Mouse (Mus musculus) mature B cell (primary cell): ENCODE results near the gene Paqr6.

Experiments
- in situ Hi-C: fragments of 300-500 bp; cut with MboI; formaldehyde crosslinking; loops from 2 replicates; pipeline ENCODE4 v1.14.3; 2019

Gene Paqr6

DNA sequence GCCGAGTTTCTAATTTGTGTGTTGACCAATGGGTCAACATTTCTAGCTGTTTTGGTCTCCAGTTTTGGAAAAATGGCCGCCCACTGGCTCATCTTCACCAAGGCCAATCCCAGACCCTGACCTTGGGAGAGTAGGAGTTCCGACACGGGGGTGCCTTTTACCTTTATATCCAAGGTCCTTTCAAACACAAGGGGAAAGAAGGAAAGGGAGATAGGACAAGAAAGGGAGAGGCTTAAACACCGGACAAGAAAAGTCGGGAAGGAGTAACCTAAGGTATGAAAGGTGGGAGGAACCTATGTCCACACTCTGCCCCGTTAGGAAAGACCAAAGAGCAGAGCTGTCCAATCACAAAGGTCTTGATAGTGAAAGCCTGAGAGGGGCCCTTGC lies 46.3 kb downstream of the Paqr6 start:
- in situ Hi-C loops = no loop called here

DNA sequence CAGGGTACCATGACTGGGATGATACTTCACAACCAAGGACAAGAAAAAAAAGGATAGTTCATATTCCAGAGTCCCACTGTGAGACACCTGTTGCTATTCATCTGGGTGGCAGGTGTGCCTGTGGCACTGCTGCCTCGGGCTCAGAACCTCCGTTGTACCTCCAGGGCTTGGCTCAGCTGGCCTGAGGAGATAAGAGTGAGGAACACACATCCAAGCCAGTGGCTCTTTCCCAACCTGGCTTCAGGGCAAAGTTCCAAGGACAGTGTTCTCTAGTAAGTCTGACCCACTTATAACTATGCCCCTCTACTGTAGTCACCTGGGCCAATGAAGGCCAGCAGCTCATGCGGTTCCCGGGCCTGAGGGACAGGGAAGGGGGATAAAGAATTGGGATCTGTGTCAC lies 47.3 kb downstream of the Paqr6 start:
- in situ Hi-C loops = no loop called here

DNA sequence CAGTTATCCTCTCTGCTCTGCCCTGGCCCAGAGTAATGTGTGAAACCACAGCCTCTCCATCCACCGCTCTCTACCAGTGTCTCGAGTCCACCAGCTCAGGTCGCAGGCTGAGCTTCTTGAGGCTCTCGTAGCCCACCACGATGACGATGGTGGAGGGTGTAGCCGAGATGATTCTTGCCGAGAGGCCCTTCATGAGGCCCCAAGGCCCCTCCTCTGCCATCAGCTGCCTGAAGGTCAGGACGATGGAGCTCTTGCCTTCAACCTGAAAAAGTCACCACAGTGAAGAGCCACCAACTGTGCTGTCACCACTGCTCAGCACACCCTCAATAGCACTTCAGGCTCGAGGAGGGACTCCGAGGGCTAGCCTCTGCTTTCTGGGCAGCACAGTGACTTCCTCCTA lies 48.3 kb downstream of the Paqr6 start:
- in situ Hi-C loops = no loop called here

DNA sequence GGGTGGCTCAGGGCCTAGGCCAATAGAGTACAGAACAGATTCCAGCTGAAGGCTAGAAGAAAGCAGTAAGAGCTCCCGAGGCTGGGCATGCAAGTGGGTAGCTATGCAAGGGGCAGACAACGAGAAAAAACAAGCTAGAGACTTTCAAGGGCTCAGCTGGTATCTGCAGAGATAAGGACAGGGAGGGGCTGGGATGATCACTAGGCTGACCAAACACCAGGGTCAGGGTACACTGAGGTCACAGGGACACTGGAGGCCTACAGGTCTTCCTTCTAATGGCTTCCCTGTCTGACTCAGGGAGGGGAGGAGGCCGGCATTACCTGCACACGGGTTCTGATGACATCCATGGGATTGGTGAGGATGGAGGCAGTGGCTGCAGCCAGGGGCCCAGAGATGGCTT lies 51.3 kb downstream of the Paqr6 start:
- in situ Hi-C loops = no loop called here

DNA sequence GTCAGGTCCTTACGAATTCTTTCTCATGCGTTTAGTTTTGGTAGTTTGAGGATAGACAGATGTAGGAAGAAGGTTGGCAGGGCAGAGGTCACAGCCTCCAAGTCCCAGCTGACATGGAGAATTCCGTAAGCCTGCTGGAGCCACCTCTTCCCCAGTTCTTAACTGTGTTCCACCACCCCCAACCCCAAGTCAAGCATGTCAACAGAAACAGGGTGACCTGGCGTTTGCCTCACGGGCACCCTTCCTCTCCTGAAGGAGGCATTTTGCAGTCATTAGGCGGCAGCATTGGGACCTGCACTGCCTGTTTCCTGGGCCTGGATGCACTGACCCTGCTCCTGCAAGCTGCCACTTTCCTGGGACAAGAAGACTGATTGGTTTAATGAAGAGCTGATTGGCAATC lies 53.6 kb downstream of the Paqr6 start:
- in situ Hi-C loops = no loop called here
